Mouse (Mus musculus) brain, embryonic 14.5 days (tissue): ENCODE results near the gene Fam53a.

Experiments
- CTCF ChIP-seq: fragments of 200-500 bp; IDR thresholded peaks from 2 replicates; pipeline ENCODE4 v1.5.1; 2012; ENCODE audit warnings: inconsistent platforms, mild to moderate bottlenecking, moderate library complexity, borderline replicate concordance; ENCODE audit not compliant: insufficient read depth, insufficient read length; ENCODE audit errors: extremely low read depth
- POLR2A ChIP-seq: fragments of 200-500 bp; IDR thresholded peaks from 2 replicates; pipeline ENCODE4 v1.6.1; 2012; ENCODE audit warnings: mild to moderate bottlenecking, inconsistent platforms, borderline replicate concordance; ENCODE audit not compliant: poor library complexity, insufficient read depth, insufficient read length, severe bottlenecking; ENCODE audit errors: extremely low read depth

- TF ChIP-seq POLR2A (no peak), CTCF (no peak)
These were observed 48.8 kb upstream of the Fam53a start for GRCm38 (mm10) chr5:33678244-33678643.
